Mouse (Mus musculus) E14TG2a.4 (cell line): ENCODE measurements around the gene Gadd45b.

Experiments
- CTCF ChIP-seq: conservative IDR thresholded peaks from 2 replicates; pipeline ENCODE4 v1.5.1; 2014; ENCODE audit warnings: low read length
- NANOG ChIP-seq: IDR thresholded peaks from 2 replicates; pipeline ENCODE4 v1.6.1; 2014; ENCODE audit warnings: borderline replicate concordance, low read length, mixed read lengths
- POU5F1 ChIP-seq: IDR thresholded peaks from 2 replicates; pipeline ENCODE4 v1.6.1; 2014; ENCODE audit warnings: low read length, borderline replicate concordance

- TF ChIP-seq CTCF (no peak), POU5F1 (no peak), NANOG (no peak)
These were observed at the start of gene Gadd45b for GRCm38 (mm10) chr10:80929299-80930226.
